In genomic region chr17:86435570-86435969, GRCm38 (mm10) we compare ENCODE assay signal across 18 mouse cellular contexts.
DNase-seq lines count a peak whose midpoint lies in the region; ATAC-seq lines count a peak whose summit lies in the region.
"Had no signal": no experiment of that assay in that cellular context is flagged by ENCODE, and none has a peak within 500 bp of the region (broad histone marks: within the 10 kb centered on the region; RNA-seq: fewer than 3 reads in every experiment).

No protein-coding gene starts in this region.

- H3K4me1 ChIP-seq in heart, embryonic 11.5 days (ENCODE audit: control insufficient read depth, insufficient read depth, low read length) = peaks cover 39% of the 10 kb centered on the region
- H3K4me1 ChIP-seq: hindbrain, embryonic 15.5 days had no signal

- no peak overlapping the region for H3K4me3 ChIP-seq in heart, embryonic 11.5 days (ENCODE audit: low read depth, low read length)
- H3K4me3 ChIP-seq: embryonic facial prominence, embryonic 15.5 days; hindbrain, embryonic 15.5 days had no signal

- no peak overlapping the region for H3K4me2 ChIP-seq in heart, embryonic 11.5 days
- H3K4me2 ChIP-seq: embryonic facial prominence, embryonic 15.5 days; hindbrain, embryonic 15.5 days; liver, embryonic 11.5 days had no signal

- no peaks in the 10 kb centered on the region for H3K27me3 ChIP-seq in heart, embryonic 11.5 days (ENCODE audit: control insufficient read depth, insufficient read depth, low read length)
- H3K27me3 ChIP-seq: embryonic facial prominence, embryonic 15.5 days; hindbrain, embryonic 15.5 days had no signal

- intact Hi-C loops in heart, postnatal 36 days (cut with DNase I) = no loop called here

- 64% methylated on average over 1 of the region's 1 CpGs for WGBS in heart, embryonic 11.5 days (ENCODE audit: insufficient replicate concordance)

- ATAC-seq in heart, embryonic 11.5 days (replicated peaks; ENCODE audit: insufficient number of reproducible peaks, low FRiP score, low TSS enrichment) = no peak
- ATAC-seq: forebrain, embryonic 16.5 days; intestine, embryonic 16.5 days had no signal

- no peaks in the 10 kb centered on the region for H3K9me3 ChIP-seq in heart, embryonic 11.5 days (replicated peaks; ENCODE audit: control insufficient read depth, low read length)
- H3K9me3 ChIP-seq: embryonic facial prominence, embryonic 15.5 days; hindbrain, embryonic 15.5 days had no signal

- peak overlapping the region; percentile 35; the same call in 1 of the 2 replicates for H3K27ac ChIP-seq in heart, embryonic 11.5 days (ENCODE audit: low read depth, low read length)
- H3K27ac ChIP-seq: embryonic facial prominence, embryonic 15.5 days; hindbrain, embryonic 15.5 days had no signal

- no peaks in the 10 kb centered on the region for H3K36me3 ChIP-seq in heart, embryonic 11.5 days (ENCODE audit: control insufficient read depth, insufficient read depth, low read length)
- H3K36me3 ChIP-seq: embryonic facial prominence, embryonic 15.5 days; hindbrain, embryonic 15.5 days had no signal

- H3K9ac ChIP-seq in heart, embryonic 11.5 days (ENCODE audit: low read depth, low read length) = no peak overlapping the region
- H3K9ac ChIP-seq: embryonic facial prominence, embryonic 15.5 days; hindbrain, embryonic 15.5 days had no signal

- no peak for DNase-seq in heart, postnatal 36 days
- peak; percentile 35 for DNase-seq in A20 (ENCODE audit: low read depth, low spot score)
- peak; percentile 10 for DNase-seq in T-cell, adult 2 months (ENCODE audit: low spot score)
- peak; percentile 39 for DNase-seq in naive thymus-derived CD4-positive, alpha-beta T cell, adult 2 months (ENCODE audit: low read depth)
- no peak for DNase-seq in cerebellum, adult 18-20 months
- DNase-seq in adrenal gland, postnatal 4 days (ENCODE audit: low spot score in 2 of 2) = no peak
- DNase-seq: adrenal gland, adult 2 months; cerebellum, adult 9-11 months; embryo, embryonic 11 days; kidney, postnatal 36 days; lung, adult 2 months; thymus, adult 2 months had no signal

Comparison
In these comparisons a context has a peak if more than half of its experiments do, and no peak if none do; other contexts are left out.
1. DNase-seq: peak in A20 (single experiment), T-cell, adult 2 months (single experiment) and naive thymus-derived CD4-positive, alpha-beta T cell, adult 2 months (single experiment); none in heart, postnatal 36 days (0 of 2), cerebellum, adult 18-20 months (0 of 2) and adrenal gland, postnatal 4 days (0 of 2).